Mouse (Mus musculus) megakaryocyte progenitor cell, adult 5-6 weeks (primary cell): ENCODE measurements around the gene Fanci. TPM values are rescaled to one million over a fixed set of nuclear protein-coding genes. Genes with fewer than 3 reads are reported as not detected.

Experiments
- ATAC-seq: replicated peaks from 2 replicates; pipeline ENCODE4 v1.8.0; 2016; ENCODE audit warnings: mild to moderate bottlenecking, moderate TSS enrichment, inconsistent platforms; ENCODE audit not compliant: poor library complexity
- total RNA-seq, 2 experiments: library from RNA; stranded (forward) in 1 of 2; stranded (reverse) in 1 of 2; fragments of 157-497, 149-512 nt in 1 of 2; fragments of 200-1000 nt in 1 of 2; gene quantifications; 2 replicates each; pipeline versions ENCODE4 v1.2.3 to v1.2.4; 2015 to 2017

The Fanci gene
- total RNA-seq, 2 experiments from 2014 or later, result 11.9 to 24.8 TPM

DNA sequence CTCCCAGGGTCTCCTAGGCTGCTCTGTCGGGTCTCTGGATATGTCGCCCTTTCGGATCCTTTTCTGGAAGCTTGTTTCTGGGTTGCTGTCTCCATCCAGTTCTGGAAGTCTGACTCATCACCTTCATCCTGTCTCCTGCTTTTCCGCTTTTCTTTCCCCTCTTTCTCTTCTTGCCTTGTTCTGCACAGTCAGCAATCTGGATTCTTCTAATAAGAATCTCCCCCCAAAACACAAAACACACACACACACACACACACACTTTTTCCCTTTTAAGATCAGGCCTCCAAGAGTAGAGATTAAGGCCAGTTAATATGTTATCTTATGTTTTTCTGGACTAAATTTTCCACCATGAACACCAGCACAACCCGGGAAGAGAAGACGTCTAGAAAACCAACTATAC is 106.6 kb downstream of the Fanci start:
- no peak for ATAC-seq

DNA sequence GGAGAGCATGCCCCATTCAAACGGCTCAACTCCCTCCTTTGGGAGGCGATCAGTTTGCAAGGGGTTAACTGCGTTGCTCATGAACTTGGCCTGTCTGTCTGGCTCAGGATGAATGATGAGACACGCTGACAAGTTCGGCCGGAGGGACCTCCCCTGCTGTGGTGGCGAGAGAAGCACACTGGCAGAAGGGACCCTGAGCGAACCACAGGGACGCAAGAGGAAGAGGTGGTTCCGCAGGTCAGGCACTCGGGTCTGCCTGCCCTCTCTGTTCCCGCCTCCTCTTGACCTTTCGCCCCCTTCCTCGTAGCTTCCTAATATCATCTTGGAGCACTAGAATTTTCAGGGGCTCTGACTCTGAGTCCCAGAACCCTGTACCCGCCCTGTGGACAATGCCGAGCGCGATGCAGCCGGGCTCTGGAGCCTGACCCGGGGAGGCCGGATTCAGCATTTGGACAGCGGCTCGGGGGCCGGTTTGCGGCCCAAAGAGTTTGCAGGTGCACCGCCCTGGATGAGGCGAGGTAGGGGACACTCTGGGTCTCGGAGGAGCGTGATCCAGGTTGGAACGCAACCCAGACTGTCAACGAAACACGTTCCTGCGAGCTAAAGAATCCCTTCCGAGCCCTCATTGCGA is 107.4 kb downstream of the Fanci start:
- ATAC-seq, result peak; percentile 38

Other genes starting within 250 kb of the Fanci start
- gene Mfge8, start 242.9 kb upstream of the Fanci start, total RNA-seq (2015), result 8.4 and 10.4 TPM in 2 replicates
- 9.9 and 10.7 TPM in 2 replicates for gene Mfge8, start 242.9 kb upstream of the Fanci start, total RNA-seq (2017)
- 58.0 and 60.4 TPM in 2 replicates for gene Abhd2, start 118.7 kb upstream of the Fanci start, total RNA-seq (2015)
- gene Abhd2, start 118.7 kb upstream of the Fanci start, total RNA-seq (2017), result 28.3 and 30.2 TPM in 2 replicates
- not detected in 2 replicates for gene Rlbp1, start 4.9 kb upstream of the Fanci start, total RNA-seq (2015)
- gene Rlbp1, start 4.9 kb upstream of the Fanci start, total RNA-seq (2017), result not detected in 2 replicates
- gene Polg, start 74.4 kb downstream of the Fanci start, total RNA-seq (2015), result 21.2 and 22.5 TPM in 2 replicates
- 41.3 and 52.0 TPM in 2 replicates for gene Polg, start 74.4 kb downstream of the Fanci start, total RNA-seq (2017)
- gene Rhcg, start 225.7 kb downstream of the Fanci start, total RNA-seq (2015), result 0.29 and 1.9 TPM in 2 replicates
- gene Rhcg, start 225.7 kb downstream of the Fanci start, total RNA-seq (2017), result 0.17 and 2.0 TPM in 2 replicates